Comparison of ENCODE assay signal across 34 mouse cellular contexts in genomic region chr15:77352863-77353262, GRCm38 (mm10). TPM values are rescaled to one million over a fixed set of nuclear protein-coding genes. Genes with fewer than 3 reads are reported as not detected.
DNase-seq lines count a peak whose midpoint lies in the region; ATAC-seq and TF ChIP-seq lines count a peak whose summit lies in the region.
"Had no signal": no experiment of that assay in that cellular context is flagged by ENCODE, and none has a peak within 500 bp of the region (broad histone marks: within the 10 kb centered on the region; RNA-seq: fewer than 3 reads in every experiment).

No protein-coding gene starts in this region.

- peaks cover 49% of the 10 kb centered on the region for H3K4me1 ChIP-seq in midbrain, embryonic 10.5 days
- peaks cover 46% of the 10 kb centered on the region for H3K4me1 ChIP-seq in midbrain, embryonic 13.5 days (replicated peaks)
- H3K4me1 ChIP-seq in midbrain, postnatal 0 days (ENCODE audit: insufficient read depth, low read length) = 0 out of 2 replicates have a peak, but pooled peaks cover 8% of the 10 kb centered on the region

- 54% methylated on average over 7 of the region's 7 CpGs for WGBS in midbrain, embryonic 10.5 days
- WGBS in midbrain, embryonic 13.5 days = 54% methylated on average over 7 of the region's 7 CpGs
- 51% methylated on average over 7 of the region's 7 CpGs for WGBS in midbrain, postnatal 0 days

- H3K9ac ChIP-seq in midbrain, embryonic 13.5 days (replicated peaks) = no peak overlapping the region
- 0 out of 2 replicates have a peak overlapping the region, but pooled peaks have one; percentile 8 for H3K9ac ChIP-seq in midbrain, postnatal 0 days (replicated peaks; ENCODE audit: low read length, poor library complexity, severe bottlenecking)
- H3K9ac ChIP-seq: embryonic facial prominence, embryonic 12.5 days; forebrain, embryonic 15.5 days; heart, embryonic 13.5 days; liver, embryonic 14.5 days; lung, embryonic 14.5 days; neural tube, embryonic 13.5 days; stomach, embryonic 15.5 days had no signal

- no peaks in the 10 kb centered on the region for H3K9me3 ChIP-seq in midbrain, embryonic 10.5 days (replicated peaks)
- no peaks in the 10 kb centered on the region for H3K9me3 ChIP-seq in midbrain, embryonic 13.5 days
- H3K9me3 ChIP-seq in midbrain, postnatal 0 days (ENCODE audit: low read length) = no peaks in the 10 kb centered on the region
- H3K9me3 ChIP-seq: embryonic facial prominence, embryonic 12.5 days; forebrain, embryonic 15.5 days; heart, embryonic 13.5 days; neural tube, embryonic 13.5 days; stomach, embryonic 15.5 days had no signal

- TF ChIP-seq CTCF in midbrain, postnatal 0 days (IDR thresholded peaks at IDR 0.05) = no peak

- H3K4me2 ChIP-seq in midbrain, embryonic 13.5 days (replicated peaks) = no peak overlapping the region
- no peak overlapping the region for H3K4me2 ChIP-seq in midbrain, postnatal 0 days (ENCODE audit: low read depth, low read length, poor library complexity, severe bottlenecking)
- H3K4me2 ChIP-seq: embryonic facial prominence, embryonic 12.5 days; forebrain, embryonic 15.5 days; heart, embryonic 13.5 days; lung, embryonic 14.5 days; neural tube, embryonic 13.5 days; stomach, embryonic 15.5 days had no signal

- no peak for DNase-seq in midbrain, embryonic 10.5 days (ENCODE audit: low spot score)
- peak; percentile 59 for DNase-seq in ES-CJ7 (ENCODE audit: low read depth, low spot score)
- peak; percentile 63 for DNase-seq in R1 (ENCODE audit: low read depth, low spot score)
- no peak for DNase-seq in midbrain, postnatal 0 days (ENCODE audit: low spot score)
- DNase-seq in cerebellum, postnatal 36 days = no peak
- no peak for DNase-seq in right cerebral cortex, adult 2 months (ENCODE audit: low spot score in 2 of 2)
- DNase-seq: B cell, adult 2 months; cerebellum, adult 8-10 months; cerebellum, postnatal 25 days; gastrocnemius, adult 2 months; gastrocnemius, postnatal 36 days; heart, adult 2 months; heart, postnatal 10 days; kidney, adult 11 months; kidney, postnatal 14 days; layer of hippocampus, adult 9-11 months; liver; lung, embryonic 14.5 days; lung, postnatal 14 days; right cerebral cortex, postnatal 25 days; thymus, postnatal 14 days had no signal

- peak overlapping the region; percentile 55; the same call in 1 of the 2 replicates for H3K27ac ChIP-seq in midbrain, embryonic 10.5 days (replicated peaks)
- no peak overlapping the region for H3K27ac ChIP-seq in midbrain, embryonic 13.5 days
- H3K27ac ChIP-seq in midbrain, postnatal 0 days (ENCODE audit: low read depth, low read length) = no peak overlapping the region
- H3K27ac ChIP-seq: embryonic facial prominence, embryonic 12.5 days; forebrain, embryonic 15.5 days; gastrocnemius, adult 2 months; heart, adult 2 months; heart, embryonic 13.5 days; liver, embryonic 14.5 days; neural tube, embryonic 13.5 days; stomach, embryonic 15.5 days had no signal

- H3K27me3 ChIP-seq in midbrain, embryonic 10.5 days (ENCODE audit: low read depth, poor library complexity, severe bottlenecking) = peaks cover 17% of the 10 kb centered on the region
- H3K27me3 ChIP-seq in midbrain, embryonic 13.5 days = no peaks in the 10 kb centered on the region
- H3K27me3 ChIP-seq in midbrain, postnatal 0 days (ENCODE audit: insufficient read depth, low read length) = no peaks in the 10 kb centered on the region
- H3K27me3 ChIP-seq: embryonic facial prominence, embryonic 12.5 days; forebrain, embryonic 15.5 days; heart, embryonic 13.5 days; neural tube, embryonic 13.5 days; stomach, embryonic 15.5 days had no signal

- ATAC-seq in midbrain, embryonic 13.5 days = no peak
- no peak for ATAC-seq in midbrain, postnatal 0 days (ENCODE audit: low FRiP score)
- ATAC-seq: forebrain, embryonic 15.5 days; Patski had no signal

- no peak overlapping the region for H3K4me3 ChIP-seq in midbrain, embryonic 10.5 days
- no peak overlapping the region for H3K4me3 ChIP-seq in midbrain, embryonic 13.5 days (replicated peaks)
- H3K4me3 ChIP-seq in midbrain, postnatal 0 days (ENCODE audit: low read depth, low read length) = no peak overlapping the region
- H3K4me3 ChIP-seq: embryonic facial prominence, embryonic 12.5 days; forebrain, embryonic 15.5 days; gastrocnemius, adult 2 months; heart, adult 2 months; heart, embryonic 13.5 days; myocyte; neural tube, embryonic 13.5 days; stomach, embryonic 15.5 days had no signal

- H3K36me3 ChIP-seq in midbrain, embryonic 10.5 days = no peaks in the 10 kb centered on the region
- no peaks in the 10 kb centered on the region for H3K36me3 ChIP-seq in midbrain, embryonic 13.5 days
- H3K36me3 ChIP-seq in midbrain, postnatal 0 days (ENCODE audit: insufficient read depth, low read length) = no peaks in the 10 kb centered on the region
- H3K36me3 ChIP-seq: embryonic facial prominence, embryonic 12.5 days; forebrain, embryonic 15.5 days; heart, embryonic 13.5 days; neural tube, embryonic 13.5 days; stomach, embryonic 15.5 days had no signal

RNA-seq across cellular contexts. Expression of gene Apol7a, which starts 46.0 kb away (rescaled TPM):
- polyA plus RNA-seq in midbrain, embryonic 10.5 days (2016; fragmentation: Nextera tagmentation; extraction: Ambion mirVana) = not detected in 2 replicates
- polyA plus RNA-seq in midbrain, embryonic 13.5 days (2015; fragmentation: Nextera tagmentation; extraction: Ambion mirVana) = not detected in 2 replicates
- not detected in 2 replicates for total RNA-seq in midbrain, postnatal 0 days (2014; rRNA removed)
- not detected in 2 replicates for polyA plus RNA-seq in midbrain, postnatal 0 days (2015; fragmentation: Nextera tagmentation; extraction: Ambion mirVana)
- total RNA-seq: hematopoietic stem cell, adult 5-6 weeks; MEL had no signal
- polyA plus RNA-seq: embryonic facial prominence, embryonic 12.5 days; forebrain, embryonic 15.5 days; kidney, embryonic 14.5 days; limb, embryonic 11.5 days; lung, embryonic 14.5 days; Patski had no signal

RNA-seq across cellular contexts. Expression of gene Rbfox2, which starts 46.1 kb away (rescaled TPM):
- 35.7 and 59.4 TPM in 2 replicates for polyA plus RNA-seq in midbrain, embryonic 10.5 days (2016; fragmentation: Nextera tagmentation; extraction: Ambion mirVana)
- 154 and 163 TPM in 2 replicates for polyA plus RNA-seq in midbrain, embryonic 13.5 days (2015; fragmentation: Nextera tagmentation; extraction: Ambion mirVana)
- 360 and 399 TPM in 2 replicates for total RNA-seq in midbrain, postnatal 0 days (2014; rRNA removed)
- polyA plus RNA-seq in midbrain, postnatal 0 days (2015; fragmentation: Nextera tagmentation; extraction: Ambion mirVana) = 96.4 and 96.6 TPM in 2 replicates

RNA-seq across cellular contexts. Expression of gene Apol9a, which starts 58.1 kb away (rescaled TPM):
- polyA plus RNA-seq in midbrain, embryonic 10.5 days (2016; fragmentation: Nextera tagmentation; extraction: Ambion mirVana) = 0.05 TPM in 1 of 2 replicates, not detected in the other
- polyA plus RNA-seq in midbrain, embryonic 13.5 days (2015; fragmentation: Nextera tagmentation; extraction: Ambion mirVana) = 0.04 TPM in 1 of 2 replicates, not detected in the other
- 0.16 and 0.42 TPM in 2 replicates for total RNA-seq in midbrain, postnatal 0 days (2014; rRNA removed)
- polyA plus RNA-seq in midbrain, postnatal 0 days (2015; fragmentation: Nextera tagmentation; extraction: Ambion mirVana) = 0.39 and 0.80 TPM in 2 replicates
- total RNA-seq: gastrocnemius, adult 2 months; hematopoietic stem cell, adult 5-6 weeks; MEL had no signal
- polyA plus RNA-seq: embryonic facial prominence, embryonic 12.5 days; kidney, embryonic 14.5 days; limb, embryonic 11.5 days; liver, embryonic 14.5 days; lung, embryonic 14.5 days had no signal

Comparison
In these comparisons a context has a peak if more than half of its experiments do, and no peak if none do; other contexts are left out.
1. DNase-seq: peak in ES-CJ7 (single experiment) and R1 (single experiment); none in midbrain, embryonic 10.5 days (single experiment), midbrain, postnatal 0 days (single experiment), cerebellum, postnatal 36 days (0 of 2) and right cerebral cortex, adult 2 months (0 of 2).